Mouse (Mus musculus) heart, embryonic 13.5 days (tissue): Measurements from ENCODE around the gene Fam136a. TPM values are rescaled to one million over a fixed set of nuclear protein-coding genes. Genes with fewer than 3 reads are reported as not detected.
"Not testable (repeated sequence)": the region's sequence is repeated elsewhere in the genome, so short reads cannot be mapped to it uniquely, and the experiment has no call there.

Experiments
- ATAC-seq: fragments of 200-750 bp; cut with Nextera tagmentation; 2 replicates; pipeline ENCODE4 v1.8.0; 2017; ENCODE audit warnings: moderate TSS enrichment; ENCODE audit not compliant: insufficient number of reproducible peaks, low FRiP score, low TSS enrichment; ENCODE audit errors: extremely low read depth
- H3K27ac ChIP-seq: fragments of 300-500 bp; sonication (generic); replicated peaks from 2 replicates; pipeline ENCODE4 v1.5.1; 2015; ENCODE audit warnings: moderate library complexity, mild to moderate bottlenecking, inconsistent platforms
- H3K27me3 ChIP-seq: fragments of 300-500 bp; sonication (generic); replicated peaks from 2 replicates; pipeline ENCODE4 v1.6.1; 2015; ENCODE audit warnings: mild to moderate bottlenecking, inconsistent platforms
- H3K36me3 ChIP-seq: fragments of 300-500 bp; sonication (generic); 2 replicates; pipeline ENCODE4 v1.6.1; 2015; ENCODE audit warnings: mild to moderate bottlenecking, inconsistent platforms
- H3K4me1 ChIP-seq: fragments of 300-500 bp; sonication (generic); 2 replicates; pipeline ENCODE4 v1.6.1; 2015; ENCODE audit warnings: inconsistent platforms
- H3K4me2 ChIP-seq: fragments of 300-500 bp; sonication (generic); 2 replicates; pipeline ENCODE4 v1.6.1; 2015; ENCODE audit warnings: inconsistent platforms, mild to moderate bottlenecking, moderate library complexity
- H3K4me3 ChIP-seq: fragments of 300-500 bp; sonication (generic); 2 replicates; pipeline ENCODE4 v1.5.1; 2015; ENCODE audit warnings: moderate library complexity, mild to moderate bottlenecking, inconsistent platforms
- H3K9ac ChIP-seq: fragments of 300-500 bp; sonication (generic); 2 replicates; pipeline ENCODE4 v1.6.1; 2015; ENCODE audit warnings: inconsistent platforms, mild to moderate bottlenecking, moderate library complexity
- H3K9me3 ChIP-seq: fragments of 300-500 bp; sonication (generic); 2 replicates; pipeline ENCODE4 v1.6.1; 2016; ENCODE audit warnings: inconsistent platforms
- WGBS: fragments of 180-500 bp; shearing (Covaris S2); methylation state at CpG from one replicate; pipeline ENCODE4 v1.1.7; 2015; ENCODE audit warnings: mixed read lengths; 5-methylcytosine and 5-hydroxymethylcytosine counted together
- polyA plus RNA-seq: library from polyadenylated mRNA; unstranded; fragments of >200 nt; fragmentation: Nextera tagmentation; extraction: Ambion mirVana; gene quantifications from 2 replicates; pipeline ENCODE4 v1.2.1, GENCODE M21; 2015

The Fam136a gene
- polyA plus RNA-seq, 1 experiment from 2014 or later, result 93.8 TPM

- Histone ChIP-seq H3K27ac (no peak overlapping the region), H3K4me1 (no peaks in the 10 kb centered on the region), H3K4me3 (no peak overlapping the region), H3K36me3 (no peaks in the 10 kb centered on the region), H3K9me3 (no peaks in the 10 kb centered on the region; the same call in 1 of the 2 replicates), H3K4me2 (no peak overlapping the region), H3K27me3 (no peaks in the 10 kb centered on the region), H3K9ac (no peak overlapping the region)
- WGBS, result 74% methylated on average over 5 of the region's 5 CpGs
- no peak for ATAC-seq
Observed at GRCm38 (mm10) chr6:86335860-86336259, 29.6 kb upstream of the Fam136a start.

GRCm38 (mm10) chr6:86336340-86336739 lies 29.1 kb upstream of the Fam136a start:
- H3K36me3 ChIP-seq, H3K4me3 ChIP-seq, H3K9ac ChIP-seq, H3K4me1 ChIP-seq, H3K4me2 ChIP-seq, ATAC-seq, H3K27me3 ChIP-seq, H3K9me3 ChIP-seq, H3K27ac ChIP-seq: not testable (repeated sequence)
- WGBS, result 78% methylated on average over 4 of the region's 4 CpGs

GRCm38 (mm10) chr6:86343656-86344055 lies 21.8 kb upstream of the Fam136a start:
- H3K27ac ChIP-seq, result no peak overlapping the region
- peak overlapping the region; percentile 34 for H3K4me2 ChIP-seq
- H3K4me1 ChIP-seq, result peaks cover 21% of the 10 kb centered on the region
- no peaks in the 10 kb centered on the region for H3K9me3 ChIP-seq
- H3K27me3 ChIP-seq, result no peaks in the 10 kb centered on the region
- H3K36me3 ChIP-seq, result no peaks in the 10 kb centered on the region
- peak overlapping the region; percentile 2; the same call in 1 of the 2 replicates for H3K4me3 ChIP-seq
- ATAC-seq, result no peak
- WGBS, result 13% methylated on average over 7 of the region's 7 CpGs
- H3K9ac ChIP-seq, result peak overlapping the region; percentile 3; the same call in 1 of the 2 replicates

- H3K4me2 ChIP-seq, result no peak overlapping the region
- H3K4me1 ChIP-seq, result peaks cover 21% of the 10 kb centered on the region
- no peak overlapping the region for H3K9ac ChIP-seq
- WGBS, result 18% methylated on average over 2 of the region's 2 CpGs
- H3K9me3 ChIP-seq, result no peaks in the 10 kb centered on the region
- no peak overlapping the region for H3K4me3 ChIP-seq
- no peak overlapping the region for H3K27ac ChIP-seq
- no peaks in the 10 kb centered on the region for H3K27me3 ChIP-seq
- no peak for ATAC-seq
- H3K36me3 ChIP-seq, result no peaks in the 10 kb centered on the region
Observed at GRCm38 (mm10) chr6:86346063-86346462, 19.4 kb upstream of the Fam136a start.

GRCm38 (mm10) chr6:86349257-86349656 lies 16.2 kb upstream of the Fam136a start:
- H3K4me1 ChIP-seq, result peaks cover 17% of the 10 kb centered on the region
- WGBS, result 51% methylated on average over 7 of the region's 7 CpGs
- H3K9ac ChIP-seq, result no peak overlapping the region
- H3K4me2 ChIP-seq, result no peak overlapping the region
- no peaks in the 10 kb centered on the region for H3K27me3 ChIP-seq
- no peak overlapping the region for H3K4me3 ChIP-seq
- H3K27ac ChIP-seq, result no peak overlapping the region
- H3K9me3 ChIP-seq, result no peaks in the 10 kb centered on the region
- no peak for ATAC-seq
- no peaks in the 10 kb centered on the region for H3K36me3 ChIP-seq

- Histone ChIP-seq H3K27ac (no peak overlapping the region), H3K4me3 (no peak overlapping the region), H3K9me3 (no peaks in the 10 kb centered on the region), H3K4me1 (no peaks in the 10 kb centered on the region; the same call in 1 of the 2 replicates), H3K9ac (no peak overlapping the region), H3K36me3 (no peaks in the 10 kb centered on the region), H3K27me3 (no peaks in the 10 kb centered on the region), H3K4me2 (no peak overlapping the region)
- 53% methylated on average over 3 of the region's 3 CpGs for WGBS
- ATAC-seq, result no peak
Observed at GRCm38 (mm10) chr6:86354948-86355347, 10.5 kb upstream of the Fam136a start.

GRCm38 (mm10) chr6:86356956-86357355 lies 8.5 kb upstream of the Fam136a start:
- Histone ChIP-seq H3K27ac (no peak overlapping the region), H3K9me3 (no peaks in the 10 kb centered on the region), H3K4me2 (no peak overlapping the region), H3K4me1 (no peaks in the 10 kb centered on the region; the same call in 1 of the 2 replicates), H3K4me3 (no peak overlapping the region), H3K9ac (no peak overlapping the region), H3K36me3 (no peaks in the 10 kb centered on the region), H3K27me3 (0 out of 2 replicates have a peak, but pooled peaks cover 1% of the 10 kb centered on the region)
- no peak for ATAC-seq
- WGBS, result 65% methylated on average over 9 of the region's 9 CpGs

- 0 out of 2 replicates have a peak, but pooled peaks cover 2% of the 10 kb centered on the region for H3K27me3 ChIP-seq
- no peaks in the 10 kb centered on the region for H3K36me3 ChIP-seq
- H3K9ac ChIP-seq, result no peak overlapping the region
- H3K27ac ChIP-seq, result no peak overlapping the region
- no peak overlapping the region for H3K4me3 ChIP-seq
- no peaks in the 10 kb centered on the region for H3K9me3 ChIP-seq
- no peak overlapping the region for H3K4me2 ChIP-seq
- WGBS, result 55% methylated on average over 7 of the region's 7 CpGs
- no peak for ATAC-seq
- H3K4me1 ChIP-seq, result no peaks in the 10 kb centered on the region; the same call in 1 of the 2 replicates
Observed at GRCm38 (mm10) chr6:86360691-86361090, 4.8 kb upstream of the Fam136a start.

GRCm38 (mm10) chr6:86361373-86361772 lies 4.1 kb upstream of the Fam136a start:
- Histone ChIP-seq H3K36me3 (no peaks in the 10 kb centered on the region), H3K4me3 (no peak overlapping the region), H3K4me2 (no peak overlapping the region), H3K9ac (no peak overlapping the region), H3K27ac (no peak overlapping the region), H3K27me3 (0 out of 2 replicates have a peak, but pooled peaks cover 2% of the 10 kb centered on the region), H3K9me3 (no peaks in the 10 kb centered on the region), H3K4me1 (peaks cover 5% of the 10 kb centered on the region)
- no peak for ATAC-seq
- 84% methylated on average over 7 of the region's 7 CpGs for WGBS

GRCm38 (mm10) chr6:86364442-86365141 lies 854 bp upstream of the Fam136a start:
- Histone ChIP-seq H3K9ac (peak overlapping the region; percentile 75), H3K9me3 (no peaks in the 10 kb centered on the region), H3K36me3 (peaks cover 22% of the 10 kb centered on the region), H3K4me2 (peak overlapping the region; percentile 87), H3K4me3 (peak overlapping the region; percentile 71), H3K4me1 (peaks cover 13% of the 10 kb centered on the region), H3K27me3 (0 out of 2 replicates have a peak, but pooled peaks cover 2% of the 10 kb centered on the region), H3K27ac (no peak overlapping the region)
- under 1% methylated on average over 17 of the region's 17 CpGs for WGBS
- ATAC-seq, result no peak

- peak overlapping the region; percentile 89 for H3K9ac ChIP-seq
- peak overlapping the region; percentile 71 for H3K4me3 ChIP-seq
- H3K4me2 ChIP-seq, result peak overlapping the region; percentile 87
- no peak for ATAC-seq
- H3K36me3 ChIP-seq, result peaks cover 23% of the 10 kb centered on the region
- 37% methylated on average over 25 of the region's 25 CpGs for WGBS
- H3K9me3 ChIP-seq, result no peaks in the 10 kb centered on the region
- H3K27ac ChIP-seq, result peak overlapping the region; percentile 67
- H3K27me3 ChIP-seq, result 0 out of 2 replicates have a peak, but pooled peaks cover 2% of the 10 kb centered on the region
- peaks cover 21% of the 10 kb centered on the region for H3K4me1 ChIP-seq
Observed at GRCm38 (mm10) chr6:86366125-86366852, 843 bp downstream of the Fam136a start.
